8 mouse cellular contexts compared by ENCODE assay signal in genomic region chr7:126896912-126897311, GRCm38 (mm10). TPM values are rescaled to one million over a fixed set of nuclear protein-coding genes. Genes with fewer than 3 reads are reported as not detected.
DNase-seq lines count a peak whose midpoint lies in the region; ATAC-seq and TF ChIP-seq lines count a peak whose summit lies in the region.

No protein-coding gene starts in this region.

- no peak overlapping the region; the same call in 1 of the 2 replicates for H3K27ac ChIP-seq in lung, embryonic 14.5 days (ENCODE audit: low read depth)
- no peak overlapping the region; the same call in 1 of the 2 replicates for H3K27ac ChIP-seq in embryonic facial prominence, embryonic 14.5 days (replicated peaks; ENCODE audit: low read depth, low read length)

- 77% methylated on average over 5 of the region's 5 CpGs for WGBS in lung, embryonic 14.5 days
- 73% methylated on average over 5 of the region's 5 CpGs for WGBS in embryonic facial prominence, embryonic 14.5 days

- no peak for TF ChIP-seq CTCF in lung, embryonic 14.5 days (IDR thresholded peaks at IDR 0.05; ENCODE audit: low read depth)

- peak overlapping the region; percentile 95; the same call in 1 of the 2 replicates for H3K4me2 ChIP-seq in lung, embryonic 14.5 days
- H3K4me2 ChIP-seq in embryonic facial prominence, embryonic 14.5 days (ENCODE audit: low read depth, low read length), result peak overlapping the region; percentile 74

- no peak overlapping the region for H3K4me3 ChIP-seq in lung, embryonic 14.5 days (ENCODE audit: low read depth, low read length)
- H3K4me3 ChIP-seq in embryonic facial prominence, embryonic 14.5 days (ENCODE audit: low read depth, low read length), result no peak overlapping the region

- DNase-seq in lung, embryonic 14.5 days, result no peak
- no peak for DNase-seq in lung, postnatal 25 days (ENCODE audit: low spot score)
- no peak for DNase-seq in embryonic facial prominence, embryonic 14.5 days (ENCODE audit: low spot score)
- DNase-seq in naive thymus-derived CD4-positive, alpha-beta T cell, adult 2 months (ENCODE audit: low read depth), result peak; percentile 24
- no peak for DNase-seq in kidney, adult 11 months
- no peak for DNase-seq in MN1 (ENCODE audit: low spot score)

- H3K36me3 ChIP-seq in lung, embryonic 14.5 days (ENCODE audit: insufficient read depth), result 0 out of 2 replicates have a peak, but pooled peaks cover under 1% of the 10 kb centered on the region
- peaks cover under 1% of the 10 kb centered on the region; the same call in 1 of the 2 replicates for H3K36me3 ChIP-seq in embryonic facial prominence, embryonic 14.5 days (ENCODE audit: control insufficient read depth, insufficient read depth, low read length)

- ATAC-seq in lung, embryonic 14.5 days (ENCODE audit: insufficient read depth), result no peak
- no peak for ATAC-seq in embryonic facial prominence, embryonic 14.5 days (ENCODE audit: low read depth)
- peak; percentile 12 to 18; a peak in 1 of 4 replicates for ATAC-seq in hematopoietic stem cell, adult 5-6 weeks (replicated peaks in 1 of 2; ENCODE audit: insufficient read depth in 1 of 2, low FRiP score in 2 of 2, low TSS enrichment in 1 of 2, low read depth in 1 of 2, poor library complexity in 2 of 2, severe bottlenecking in 2 of 2)
- ATAC-seq in frontal cortex, adult (ENCODE audit: low TSS enrichment), result no peak

- no peaks in the 10 kb centered on the region for H3K9me3 ChIP-seq in lung, embryonic 14.5 days (ENCODE audit: low read depth, low read length)
- no peaks in the 10 kb centered on the region for H3K9me3 ChIP-seq in embryonic facial prominence, embryonic 14.5 days (ENCODE audit: control insufficient read depth, low read length)

- peak overlapping the region; percentile 77; the same call in 1 of the 2 replicates for H3K9ac ChIP-seq in lung, embryonic 14.5 days
- H3K9ac ChIP-seq in embryonic facial prominence, embryonic 14.5 days (ENCODE audit: low read depth, low read length), result no peak overlapping the region; the same call in 1 of the 2 replicates

- peaks cover 10% of the 10 kb centered on the region for H3K4me1 ChIP-seq in lung, embryonic 14.5 days (ENCODE audit: insufficient read depth)
- peaks cover 10% of the 10 kb centered on the region; the same call in 1 of the 2 replicates for H3K4me1 ChIP-seq in embryonic facial prominence, embryonic 14.5 days (ENCODE audit: control insufficient read depth, insufficient read depth, low read length)

- H3K27me3 ChIP-seq in lung, embryonic 14.5 days (ENCODE audit: insufficient read depth, low read length), result no peaks in the 10 kb centered on the region
- no peaks in the 10 kb centered on the region for H3K27me3 ChIP-seq in embryonic facial prominence, embryonic 14.5 days (replicated peaks; ENCODE audit: control insufficient read depth, insufficient read depth, low read length)

RNA-seq across cellular contexts. Expression of gene Taok2, which starts 12.4 kb away (rescaled TPM):
- polyA plus RNA-seq in lung, embryonic 14.5 days (2014; fragmentation: Nextera tagmentation; extraction: Ambion mirVana), result 34.8 and 40.1 TPM in 2 replicates
- 29.1 and 31.9 TPM in 2 replicates for polyA plus RNA-seq in embryonic facial prominence, embryonic 14.5 days (2014; fragmentation: Nextera tagmentation; extraction: Ambion mirVana)
- 31.7 and 32.7 TPM in 2 replicates for total RNA-seq in hematopoietic stem cell, adult 5-6 weeks (2017)

RNA-seq across cellular contexts. Expression of gene Tmem219, which starts 25.8 kb away (rescaled TPM):
- 26.7 and 31.5 TPM in 2 replicates for polyA plus RNA-seq in lung, embryonic 14.5 days (2014; fragmentation: Nextera tagmentation; extraction: Ambion mirVana)
- polyA plus RNA-seq in embryonic facial prominence, embryonic 14.5 days (2014; fragmentation: Nextera tagmentation; extraction: Ambion mirVana), result 30.2 and 33.2 TPM in 2 replicates
- 14.5 and 25.6 TPM in 2 replicates for total RNA-seq in hematopoietic stem cell, adult 5-6 weeks (2017)

RNA-seq across cellular contexts. Expression of gene Kctd13, which starts 31.8 kb away (rescaled TPM):
- polyA plus RNA-seq in lung, embryonic 14.5 days (2014; fragmentation: Nextera tagmentation; extraction: Ambion mirVana), result 12.1 and 15.7 TPM in 2 replicates
- 13.7 and 16.8 TPM in 2 replicates for polyA plus RNA-seq in embryonic facial prominence, embryonic 14.5 days (2014; fragmentation: Nextera tagmentation; extraction: Ambion mirVana)
- 9.3 and 15.8 TPM in 2 replicates for total RNA-seq in hematopoietic stem cell, adult 5-6 weeks (2017)

RNA-seq across cellular contexts. Expression of gene Ino80e, which starts 34.7 kb away (rescaled TPM):
- polyA plus RNA-seq in lung, embryonic 14.5 days (2014; fragmentation: Nextera tagmentation; extraction: Ambion mirVana), result 92.9 and 99.7 TPM in 2 replicates
- polyA plus RNA-seq in embryonic facial prominence, embryonic 14.5 days (2014; fragmentation: Nextera tagmentation; extraction: Ambion mirVana), result 75.0 and 86.1 TPM in 2 replicates
- 33.2 and 35.6 TPM in 2 replicates for total RNA-seq in hematopoietic stem cell, adult 5-6 weeks (2017)

RNA-seq across cellular contexts. Expression of gene Hirip3, which starts 35.1 kb away (rescaled TPM):
- polyA plus RNA-seq in lung, embryonic 14.5 days (2014; fragmentation: Nextera tagmentation; extraction: Ambion mirVana), result 19.9 and 26.7 TPM in 2 replicates
- polyA plus RNA-seq in embryonic facial prominence, embryonic 14.5 days (2014; fragmentation: Nextera tagmentation; extraction: Ambion mirVana), result 13.2 and 14.8 TPM in 2 replicates
- 128 and 398 TPM in 2 replicates for total RNA-seq in hematopoietic stem cell, adult 5-6 weeks (2017)

Comparison
In these comparisons a context has a peak if more than half of its experiments do, and no peak if none do; other contexts are left out.
1. ATAC-seq: peak in hematopoietic stem cell, adult 5-6 weeks (2 of 2); none in lung, embryonic 14.5 days (single experiment), embryonic facial prominence, embryonic 14.5 days (single experiment) and frontal cortex, adult (single experiment).